Mouse (Mus musculus) ES-Bruce4 (cell line): ENCODE data around the gene Il17a.

Experiments
- CTCF ChIP-seq: IDR thresholded peaks from one replicate; pipeline ENCODE4 v1.8.1; 2011; ENCODE audit warnings: low read depth, low read length
- EP300 ChIP-seq: IDR thresholded peaks from 2 replicates; pipeline ENCODE4 v1.6.1; 2011; ENCODE audit warnings: low read depth, low read length; ENCODE audit not compliant: insufficient read depth
- POLR2A ChIP-seq: IDR thresholded peaks from one replicate; pipeline ENCODE4 v1.8.1; 2011; ENCODE audit warnings: low read length; ENCODE audit not compliant: insufficient read depth

DNA sequence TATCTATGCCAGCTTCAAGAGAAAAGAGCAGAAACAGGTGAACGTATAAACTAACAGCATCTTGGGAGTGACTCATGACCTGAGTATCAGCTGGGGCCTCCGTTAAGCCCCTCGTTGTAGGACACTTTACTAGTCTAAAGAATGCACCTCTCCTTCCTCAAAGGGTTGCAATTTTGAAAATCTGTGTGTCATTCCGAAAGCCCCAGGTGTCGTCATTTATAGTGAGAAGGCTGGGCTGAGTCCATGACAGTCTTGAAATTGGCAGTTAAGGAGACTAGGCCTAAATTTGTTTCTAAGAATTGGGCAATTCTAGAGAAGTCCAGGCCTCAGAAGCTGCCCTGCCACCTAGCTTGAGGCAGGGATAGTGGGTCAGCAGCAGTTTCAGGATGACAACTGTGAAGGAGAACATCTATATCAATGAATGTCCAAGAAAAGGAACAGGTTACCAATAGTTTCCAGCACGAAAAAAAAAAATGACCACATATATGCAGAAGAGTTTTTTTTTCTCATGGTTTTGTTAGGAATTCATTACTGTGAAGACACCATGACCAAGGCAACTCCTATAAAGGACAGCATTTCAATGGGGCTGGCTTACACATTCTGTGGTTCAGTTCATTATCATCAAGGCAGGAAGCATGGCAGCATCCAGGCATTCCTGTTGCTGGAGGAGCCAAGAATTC lies 36.9 kb upstream of the Il17a start:
- TF ChIP-seq EP300: no peak
- TF ChIP-seq CTCF: no peak
- TF ChIP-seq POLR2A: no peak
